Mouse (Mus musculus) bone marrow, adult 2 months (tissue): ENCODE results near the gene Scn3b.

Source experiments
- CTCF ChIP-seq: fragments of 200-500 bp; IDR thresholded peaks from 2 replicates; pipeline ENCODE4 v1.5.1; 2011; ENCODE audit warnings: low read length, control low read depth; ENCODE audit not compliant: control insufficient read depth, insufficient read depth
- POLR2A ChIP-seq: fragments of 200-500 bp; IDR thresholded peaks from 2 replicates; pipeline ENCODE4 v1.6.1; 2011; ENCODE audit warnings: low read depth, mild to moderate bottlenecking, control low read depth, low read length, borderline replicate concordance; ENCODE audit not compliant: control insufficient read depth

- TF ChIP-seq CTCF (no peak), POLR2A (no peak)
Observed at GRCm38 (mm10) chr9:40239749-40240148, 29.3 kb upstream of the Scn3b start.
